Mouse (Mus musculus): ENCODE data around the gene Mlxipl.
A peak's percentile ranks its signal among the peaks of the same experiment; 100 is the strongest.

The Mlxipl gene

GRCm38 (mm10) chr5:135079578-135079977 lies 10.1 kb upstream of the Mlxipl start:
- DNase-seq (ENCODE audit: low spot score in 2 of 2), result no peak

GRCm38 (mm10) chr5:135080539-135080938 lies 9.2 kb upstream of the Mlxipl start:
- DNase-seq (ENCODE audit: low spot score in 2 of 2), result no peak

- DNase-seq (ENCODE audit: low spot score in 2 of 2), result no peak
Observed at GRCm38 (mm10) chr5:135086871-135087270, 2.8 kb upstream of the Mlxipl start.

- DNase-seq (ENCODE audit: low spot score in 2 of 2), result no peak
Observed at GRCm38 (mm10) chr5:135100981-135101380, 11.3 kb downstream of the Mlxipl start.

GRCm38 (mm10) chr5:135103999-135104660 lies 14.4 kb downstream of the Mlxipl start:
- no peak for DNase-seq (ENCODE audit: low spot score in 2 of 2)

- DNase-seq (ENCODE audit: low spot score in 2 of 2), result peak; percentile 75 to 87
Observed at GRCm38 (mm10) chr5:135106758-135107256, 17.1 kb downstream of the Mlxipl start.

GRCm38 (mm10) chr5:135107521-135108501 lies 18.1 kb downstream of the Mlxipl start:
- DNase-seq (ENCODE audit: low spot score in 2 of 2), result peak; percentile 64 to 85

- DNase-seq (ENCODE audit: low spot score in 2 of 2), result no peak
Observed at GRCm38 (mm10) chr5:135109017-135109416, 19.3 kb downstream of the Mlxipl start.

- DNase-seq (ENCODE audit: low spot score in 2 of 2), result no peak
Observed at GRCm38 (mm10) chr5:135109426-135109825, 19.7 kb downstream of the Mlxipl start.

GRCm38 (mm10) chr5:135109976-135110375 lies 20.3 kb downstream of the Mlxipl start:
- DNase-seq (ENCODE audit: low spot score in 2 of 2), result no peak

GRCm38 (mm10) chr5:135113782-135114181 lies 24.1 kb downstream of the Mlxipl start:
- DNase-seq (ENCODE audit: low spot score in 2 of 2), result no peak

- no peak for DNase-seq (ENCODE audit: low spot score in 2 of 2)
Observed at GRCm38 (mm10) chr5:135115241-135115640, 25.6 kb downstream of the Mlxipl start.

GRCm38 (mm10) chr5:135118589-135119081 lies 28.9 kb downstream of the Mlxipl start:
- DNase-seq (ENCODE audit: low spot score in 2 of 2), result peak; percentile 62 to 68

- DNase-seq (ENCODE audit: low spot score in 2 of 2), result no peak
Observed at GRCm38 (mm10) chr5:135120753-135121152, 31.1 kb downstream of the Mlxipl start.

GRCm38 (mm10) chr5:135126121-135126520 lies 36.4 kb downstream of the Mlxipl start:
- DNase-seq (ENCODE audit: low spot score in 2 of 2), result no peak

GRCm38 (mm10) chr5:135127669-135128068 lies 38.0 kb downstream of the Mlxipl start:
- no peak for DNase-seq (ENCODE audit: low spot score in 2 of 2)

- DNase-seq (ENCODE audit: low spot score in 2 of 2), result no peak
Observed at GRCm38 (mm10) chr5:135129747-135130146, 40.1 kb downstream of the Mlxipl start.

GRCm38 (mm10) chr5:135133736-135134405 lies 44.2 kb downstream of the Mlxipl start:
- peak in 1 of 2 experiments; percentile 10 for DNase-seq (ENCODE audit: low spot score in 2 of 2)

GRCm38 (mm10) chr5:135134534-135134933 lies 44.8 kb downstream of the Mlxipl start:
- DNase-seq (ENCODE audit: low spot score in 2 of 2), result no peak

GRCm38 (mm10) chr5:135139881-135140280 lies 50.2 kb downstream of the Mlxipl start:
- no peak for DNase-seq (ENCODE audit: low spot score in 2 of 2)

GRCm38 (mm10) chr5:135144469-135144868 lies 54.8 kb downstream of the Mlxipl start:
- no peak for DNase-seq (ENCODE audit: low spot score in 2 of 2)

- no peak for DNase-seq (ENCODE audit: low spot score in 2 of 2)
Observed at GRCm38 (mm10) chr5:135145532-135145931, 55.8 kb downstream of the Mlxipl start.

Measured in heart, adult 9 months (tissue).